Mouse (Mus musculus): Measurements from ENCODE around the gene Rasa2.
"Not testable (repeated sequence)": the region's sequence is repeated elsewhere in the genome, so short reads cannot be mapped to it uniquely, and the experiment has no call there.

Rasa2 gene

DNA sequence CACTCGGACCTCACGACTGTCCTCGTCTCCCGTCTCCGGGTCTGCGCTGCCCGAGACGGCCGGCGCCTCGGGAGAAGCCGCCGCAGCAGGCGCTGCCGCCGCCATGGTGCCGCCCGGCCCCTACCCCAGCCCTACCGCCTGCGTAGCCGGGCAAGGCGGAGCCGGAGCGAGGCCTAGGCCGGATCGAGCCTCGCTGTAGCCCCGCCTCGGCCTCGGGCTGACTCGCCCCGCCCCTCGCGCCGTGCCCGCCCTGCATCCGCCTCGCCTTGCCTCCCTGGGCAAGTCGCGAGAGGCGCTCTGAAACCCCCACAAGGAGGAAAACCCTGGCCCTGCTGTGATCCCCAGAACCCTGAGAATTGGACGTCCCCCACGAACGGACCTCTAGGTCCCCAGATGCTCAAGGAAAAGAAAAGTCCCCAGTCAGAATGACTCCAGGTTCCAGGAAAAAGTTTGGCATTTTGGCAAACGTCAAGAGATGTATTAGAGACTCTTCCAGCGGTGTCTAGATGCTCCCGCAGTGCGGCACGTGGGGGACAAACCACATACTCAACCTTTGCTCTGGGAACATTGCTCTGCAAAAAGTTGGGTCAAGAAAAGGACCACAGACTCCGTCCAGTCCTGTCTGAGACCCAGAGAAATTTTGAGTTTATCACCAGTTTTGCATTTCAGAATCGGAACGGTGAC, at the start of gene Rasa2:
Rasa2 (minus strand) TSS at position 229 of the 684 bp plus-strand sequence.
- peak; percentile 95 to 96 for DNase-seq

DNA sequence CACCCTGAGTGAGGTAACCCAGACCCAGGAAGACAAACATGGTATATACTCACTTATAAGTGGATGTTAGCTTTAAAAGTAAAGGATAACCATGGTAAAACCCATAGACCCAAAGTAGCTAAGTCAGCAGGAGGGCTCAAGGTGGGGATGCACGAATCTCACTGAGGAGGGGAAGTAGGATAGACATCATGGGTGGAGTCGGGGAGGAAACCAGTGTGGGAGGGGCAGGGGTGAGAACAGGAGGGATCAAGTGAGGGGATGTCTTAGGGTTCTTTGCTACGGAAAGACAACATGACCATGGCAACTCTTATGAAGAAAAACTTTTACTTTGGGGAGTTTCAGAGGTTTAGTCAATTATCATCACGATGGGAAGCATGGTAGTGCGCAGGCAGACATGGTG, 47.2 kb upstream of the Rasa2 start:
- no peak for DNase-seq

DNA sequence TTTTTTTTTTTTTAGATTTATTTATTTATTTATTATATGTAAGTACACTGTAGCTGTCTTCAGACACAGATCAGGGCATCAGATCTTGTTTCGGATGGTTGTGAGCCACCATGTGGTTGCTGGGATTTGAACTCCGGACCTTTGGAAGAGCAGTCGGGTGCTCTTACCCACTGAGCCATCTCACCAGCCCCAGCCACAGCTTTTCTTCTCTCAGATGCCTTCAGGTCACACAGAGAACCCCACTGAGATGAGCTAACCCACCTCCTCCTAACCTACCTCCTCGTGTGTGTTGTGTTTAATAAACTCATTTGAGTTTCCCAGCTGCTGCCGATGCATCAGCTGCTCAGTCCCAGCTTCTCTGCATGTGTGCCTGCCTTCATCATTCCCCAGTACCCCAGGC, 46.3 kb upstream of the Rasa2 start:
- DNase-seq = not testable (repeated sequence)

DNA sequence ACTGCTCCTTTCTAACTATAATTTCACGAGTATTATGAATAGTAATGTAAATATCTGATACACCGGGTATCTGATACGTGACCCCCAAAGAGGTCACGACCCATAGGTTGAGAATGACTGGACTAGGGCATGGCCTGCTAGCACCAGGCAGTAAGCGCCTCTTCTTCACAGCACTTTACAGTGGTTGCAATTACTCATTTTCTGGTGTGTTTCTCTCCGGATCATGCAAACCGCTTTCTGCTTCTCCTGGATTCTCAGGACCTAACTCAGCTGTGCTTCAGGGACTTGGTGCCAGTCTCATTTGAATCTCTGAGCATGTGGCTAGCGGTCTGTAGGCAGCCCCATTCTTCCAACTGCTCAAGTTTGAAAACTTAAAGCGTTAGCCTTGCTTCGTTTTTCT, 45.3 kb upstream of the Rasa2 start:
- no peak for DNase-seq

DNA sequence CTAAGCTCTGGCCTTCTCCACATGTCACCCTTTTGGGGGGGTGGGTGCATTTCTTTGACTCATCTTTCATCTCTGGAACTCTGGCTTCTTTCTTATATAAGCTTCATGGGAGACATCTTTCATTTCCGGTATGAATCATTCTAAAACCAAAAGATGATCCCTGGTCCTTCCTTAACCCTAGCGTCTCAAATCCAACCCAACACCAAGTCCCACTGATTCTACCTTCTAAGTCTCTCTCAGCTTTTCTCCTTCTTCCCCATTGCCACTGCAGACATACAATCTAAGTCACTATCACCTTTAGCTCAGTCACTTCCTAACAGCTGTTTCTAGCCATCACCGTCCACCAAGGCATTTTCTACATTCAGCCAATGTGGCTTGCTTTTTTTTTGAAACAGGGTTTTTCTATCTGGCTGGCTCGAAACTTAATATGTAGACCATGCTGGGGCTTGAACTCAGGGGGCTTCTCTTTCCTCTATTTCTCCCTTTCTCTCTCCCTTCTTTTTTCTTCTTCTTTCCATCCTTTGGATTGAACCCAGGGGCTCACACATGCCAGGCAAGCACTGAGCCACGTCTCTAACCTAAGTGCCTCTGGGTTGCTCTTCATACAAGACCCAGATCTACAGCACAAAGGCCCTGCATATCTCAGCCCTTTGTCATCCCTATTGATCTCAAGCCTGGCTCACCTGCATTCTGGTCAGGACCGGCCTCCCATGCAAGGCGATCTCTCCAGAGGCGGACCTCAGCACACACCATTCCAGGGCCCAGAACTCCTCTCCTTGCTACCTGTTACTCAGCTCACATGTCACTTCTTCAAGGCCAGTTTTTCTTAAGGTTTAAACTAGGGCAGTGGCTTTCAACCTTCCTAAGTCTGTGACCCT, 44.6 kb upstream of the Rasa2 start:
- no peak for DNase-seq

DNA sequence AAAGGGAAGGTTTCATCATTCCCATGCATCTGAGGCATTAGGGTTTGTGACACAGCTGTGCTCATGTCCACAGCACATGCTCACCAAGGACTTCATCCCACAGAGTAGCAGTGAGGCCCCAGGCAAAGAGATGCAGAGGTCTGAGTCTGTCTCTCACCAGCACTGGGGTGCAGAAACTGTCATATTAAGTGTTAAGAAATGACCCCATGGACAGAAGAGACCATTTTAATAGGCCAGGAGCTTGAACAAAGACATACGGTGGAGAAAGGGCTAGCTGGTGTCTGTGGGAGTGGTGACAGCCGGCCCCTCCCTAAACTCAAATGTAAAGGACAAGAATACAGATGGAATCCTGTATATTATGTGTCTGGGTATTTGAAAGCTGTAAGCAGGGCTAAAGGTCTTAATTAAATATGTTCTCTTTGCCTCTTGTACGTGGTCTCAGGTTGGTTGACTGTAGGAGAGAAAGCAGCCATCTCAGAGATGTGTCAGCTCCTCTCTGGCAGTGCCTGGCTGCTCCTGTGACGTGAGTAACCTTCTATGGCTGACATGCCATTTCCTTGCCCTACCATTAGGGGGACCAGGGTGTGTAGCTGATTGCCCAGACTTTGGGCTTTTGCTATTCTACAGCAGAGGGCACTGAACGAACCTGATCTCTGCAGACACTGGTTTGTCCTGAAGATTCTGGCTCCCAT, 43.8 kb upstream of the Rasa2 start:
- peak; percentile 38 to 74 for DNase-seq

DNA sequence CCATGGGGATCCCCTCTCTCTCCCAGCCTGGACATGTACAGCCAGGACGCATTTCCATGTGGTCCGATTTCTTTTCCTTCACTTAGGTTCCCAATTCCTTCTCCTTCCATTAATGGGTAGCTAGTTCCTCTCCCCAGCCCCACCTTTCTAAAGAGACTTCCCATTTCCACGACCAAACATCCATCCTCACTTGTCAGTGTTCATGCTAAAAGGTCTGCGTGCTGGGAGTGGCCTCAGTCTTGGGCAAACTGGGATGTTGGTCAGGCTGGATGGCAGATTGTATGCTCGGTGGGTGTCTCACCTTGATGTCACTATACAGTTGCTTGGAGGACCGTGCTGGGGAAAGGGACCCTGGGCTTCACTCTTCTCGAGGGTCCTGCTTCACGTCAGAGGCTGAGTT, 42.9 kb upstream of the Rasa2 start:
- DNase-seq = no peak

DNA sequence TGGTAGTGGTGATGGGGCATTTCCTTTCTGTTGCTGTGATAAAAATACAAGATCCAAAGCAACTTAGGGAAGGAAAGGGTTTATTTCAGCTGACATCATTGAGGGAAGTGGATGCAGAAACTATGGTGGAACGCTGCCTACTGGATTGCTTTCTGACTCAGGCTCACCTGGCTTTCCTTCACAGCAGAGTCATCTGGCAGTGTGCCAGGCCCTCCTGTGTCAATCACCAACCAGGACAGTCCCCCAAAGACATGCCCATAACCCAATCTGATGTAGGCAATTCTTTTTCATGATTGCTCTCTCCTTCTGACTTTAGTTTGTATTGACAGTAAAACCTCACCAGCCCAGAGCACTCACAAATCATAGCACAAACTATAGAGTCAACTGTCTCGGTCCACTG, 41.0 kb upstream of the Rasa2 start:
- no peak for DNase-seq

DNA sequence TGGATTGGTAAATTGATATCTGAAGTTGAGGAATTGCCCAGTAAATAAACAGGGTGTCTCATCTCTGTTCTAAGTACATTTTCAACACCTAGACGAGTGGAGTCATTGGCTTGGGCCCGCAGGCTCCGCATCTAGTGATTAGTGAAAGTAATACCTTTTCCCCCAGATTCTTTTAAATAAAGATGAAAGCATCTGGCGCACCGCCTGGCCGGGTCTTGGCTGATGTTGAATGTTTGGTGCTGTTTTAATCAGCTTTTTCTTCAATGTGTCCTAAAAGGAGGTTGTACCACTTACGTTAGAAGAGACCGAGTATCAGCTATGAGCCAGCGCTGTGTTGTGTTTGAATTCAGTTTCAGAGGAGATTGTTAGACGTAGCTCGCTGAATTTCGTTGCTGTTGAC, 39.8 kb upstream of the Rasa2 start:
- peak in 1 of 2 experiments; percentile 37 for DNase-seq

DNA sequence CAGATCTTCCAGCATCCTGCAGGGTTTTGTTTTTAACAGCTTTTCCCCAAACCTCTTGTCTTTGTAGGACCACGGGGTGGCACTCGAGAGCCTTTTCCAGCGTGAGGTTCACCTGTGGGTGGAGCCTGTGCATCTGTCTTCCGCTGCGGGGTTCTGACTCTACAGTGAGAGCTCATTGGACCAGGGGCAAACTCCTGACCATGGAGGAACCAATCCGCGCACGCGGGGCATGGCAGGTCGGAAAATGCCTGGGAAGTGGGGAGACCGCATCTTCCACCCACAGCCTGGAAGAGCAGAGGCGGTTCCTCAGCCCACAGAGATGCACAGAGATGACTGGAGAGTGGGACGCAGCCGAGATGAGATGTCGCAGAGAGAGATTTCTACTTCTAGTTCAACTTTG, 38.5 kb upstream of the Rasa2 start:
- peak; percentile 95 for DNase-seq

DNA sequence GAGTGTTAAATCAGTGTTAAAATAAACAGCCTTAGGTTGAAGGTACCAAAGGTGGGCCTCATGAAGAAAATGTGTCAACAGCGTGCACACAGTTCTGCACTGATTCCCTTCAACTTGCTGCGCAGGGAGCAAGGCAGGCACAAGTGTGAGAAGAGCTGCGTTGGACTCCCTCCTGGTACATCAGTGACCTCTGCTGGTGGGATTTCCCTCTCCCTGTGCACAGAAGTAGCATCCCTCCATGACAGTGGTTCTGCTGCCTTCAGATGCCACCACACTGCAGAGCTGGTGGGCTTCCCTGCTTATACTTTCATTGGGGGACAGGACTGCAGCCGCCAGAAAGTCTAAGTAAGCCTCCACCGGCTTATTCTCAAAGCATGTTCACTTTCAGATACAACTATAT, 37.2 kb upstream of the Rasa2 start:
- DNase-seq = peak; percentile 50 to 74

DNA sequence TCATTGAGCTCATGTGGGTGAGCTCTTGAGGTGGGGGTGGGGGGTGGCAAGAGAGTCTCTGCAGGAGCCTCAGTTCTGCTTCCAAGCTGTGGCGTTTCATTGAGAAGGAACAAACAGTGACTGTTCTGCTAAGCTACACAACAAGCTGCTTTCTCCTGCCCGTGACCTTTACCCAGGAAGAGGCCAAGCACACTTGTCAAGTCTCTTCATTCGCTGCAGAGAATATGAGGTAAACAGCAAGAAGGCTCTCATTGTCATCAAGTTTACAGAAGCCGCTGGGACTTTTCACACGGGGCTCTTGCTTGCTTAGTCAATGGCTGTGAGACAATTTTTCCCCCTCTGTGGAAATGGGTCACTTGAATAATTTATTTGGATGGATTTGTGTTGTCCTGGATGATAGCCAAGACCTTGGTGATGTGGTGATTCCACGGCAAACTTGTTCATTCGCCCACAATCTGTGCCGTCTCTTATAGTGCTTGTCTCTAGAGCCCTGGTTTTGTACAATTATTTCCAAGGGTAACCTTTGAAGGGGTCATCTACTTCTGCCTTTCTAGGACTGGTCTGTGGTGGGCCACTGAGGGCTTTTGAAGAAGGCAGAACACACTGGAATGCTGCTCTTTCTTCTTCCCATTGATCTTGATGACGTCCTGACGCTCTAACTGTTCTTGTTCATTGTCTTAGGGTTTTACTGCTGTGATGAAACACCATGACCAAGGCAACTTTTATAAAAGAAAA, 29.3 kb upstream of the Rasa2 start:
- DNase-seq = no peak

DNA sequence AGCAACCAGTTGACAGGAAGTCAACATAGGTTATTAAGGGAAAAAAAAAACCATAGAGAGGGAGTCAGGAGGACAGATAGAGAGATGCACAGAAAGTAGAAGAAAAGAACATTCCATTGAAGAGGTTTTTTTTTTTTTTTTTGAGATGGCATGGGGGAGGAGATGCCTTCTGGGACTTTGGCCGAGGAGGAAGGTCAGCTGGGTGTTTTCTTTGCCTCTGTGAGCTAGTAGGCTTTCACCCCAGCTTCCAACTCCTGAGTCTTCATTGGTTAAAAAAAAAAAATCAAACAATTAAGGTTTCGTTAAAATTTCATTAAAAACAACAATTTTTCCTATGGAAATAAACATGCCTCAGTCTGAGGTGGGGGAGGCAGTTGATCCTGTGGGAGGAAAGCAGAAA, 28.4 kb upstream of the Rasa2 start:
- no peak for DNase-seq

DNA sequence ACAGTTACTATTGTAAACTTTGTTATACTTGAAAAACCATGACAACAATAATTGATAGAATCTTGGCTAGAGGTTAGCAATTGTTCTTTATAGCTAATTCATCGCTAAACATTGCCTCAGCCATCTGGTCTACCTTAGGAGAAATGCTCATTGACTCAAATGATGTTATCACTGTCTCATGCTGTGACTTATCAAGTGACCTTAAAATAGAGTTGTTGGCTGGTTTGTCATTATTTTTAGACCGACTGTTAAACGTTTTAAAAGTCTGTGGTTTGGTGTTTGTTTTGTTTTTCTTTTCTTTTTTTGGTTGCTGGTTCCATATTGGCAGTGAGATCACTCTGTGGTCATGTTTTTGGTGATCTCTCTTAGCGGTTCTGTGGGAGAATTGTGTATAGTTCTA, 22.1 kb upstream of the Rasa2 start:
- DNase-seq = no peak

DNA sequence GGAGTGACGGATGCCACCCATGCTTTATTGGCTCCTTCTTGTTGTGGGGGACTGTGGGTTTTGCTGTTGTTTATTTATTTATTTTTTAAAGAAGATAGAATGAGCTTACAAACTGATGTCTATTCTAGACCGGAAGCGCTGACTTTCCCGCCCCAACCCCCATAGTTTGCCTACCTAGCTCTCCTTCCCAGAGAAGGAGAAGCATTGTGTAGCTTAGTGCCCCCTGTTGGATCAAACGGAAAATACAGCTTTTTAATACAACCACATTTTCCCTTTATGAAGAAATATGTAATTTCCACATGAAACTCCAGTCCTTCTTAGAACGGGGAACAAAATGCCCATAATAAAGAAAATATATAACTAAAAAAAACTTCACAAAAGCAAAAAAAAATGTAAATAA, 21.3 kb upstream of the Rasa2 start:
- DNase-seq = no peak

DNA sequence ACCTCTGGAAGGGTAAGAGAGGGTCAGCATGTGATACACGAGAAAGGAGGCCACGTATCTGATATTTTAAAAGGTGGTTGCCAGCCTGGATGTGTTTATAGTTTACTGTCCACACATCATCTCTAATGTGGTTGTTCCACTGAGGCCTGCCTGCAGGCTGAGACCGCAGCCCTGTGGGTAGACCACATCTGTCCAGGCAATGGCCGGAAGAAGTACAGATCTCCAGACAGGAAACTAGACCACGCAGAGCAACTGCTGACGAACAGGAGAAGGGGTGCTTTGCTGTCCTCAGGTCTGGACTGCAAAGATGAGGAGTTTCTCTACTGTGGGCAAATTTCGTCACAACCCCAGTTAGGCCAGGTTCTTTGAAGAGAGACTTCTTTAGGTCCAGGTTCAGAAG, 19.4 kb upstream of the Rasa2 start:
- DNase-seq = no peak

DNA sequence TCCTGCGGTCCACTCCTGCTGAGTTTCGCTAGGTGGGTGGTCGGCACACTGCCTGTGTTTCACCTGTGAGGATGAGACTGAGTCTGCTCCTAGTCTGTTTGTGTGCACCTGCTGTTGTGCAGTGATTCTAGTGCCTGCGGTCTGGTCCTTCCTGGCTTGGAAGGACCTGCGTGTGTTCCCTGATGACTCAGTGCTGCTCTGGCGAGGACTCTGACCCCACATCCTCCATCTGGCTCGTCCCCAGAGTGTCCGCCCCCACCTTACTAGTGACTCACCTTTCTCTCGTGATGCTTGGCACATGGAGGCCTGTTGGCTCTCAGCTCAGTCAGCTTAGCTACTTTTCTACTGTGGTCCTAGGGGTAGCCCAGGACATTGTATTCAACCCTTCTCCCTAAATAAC, 18.5 kb upstream of the Rasa2 start:
- DNase-seq = no peak

DNA sequence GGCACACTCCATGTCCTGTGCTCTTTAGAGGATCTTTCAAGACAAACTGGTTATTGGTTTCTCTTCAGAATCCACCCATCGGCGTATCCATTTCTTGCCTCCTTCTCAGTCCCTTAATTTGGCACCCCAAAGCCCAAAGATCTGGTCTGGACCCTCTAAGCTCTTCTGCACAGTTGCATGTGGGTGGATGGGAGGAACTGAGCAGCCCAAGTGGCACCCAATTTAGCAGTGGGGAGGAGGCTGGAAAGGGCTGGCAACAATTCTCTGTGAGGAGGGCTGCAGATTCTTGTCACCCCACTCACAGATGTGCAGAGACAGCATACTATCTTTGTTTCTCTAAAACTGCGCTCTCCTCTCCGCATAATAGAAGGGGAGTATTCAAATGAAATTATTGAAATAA, 17.9 kb upstream of the Rasa2 start:
- no peak for DNase-seq

DNA sequence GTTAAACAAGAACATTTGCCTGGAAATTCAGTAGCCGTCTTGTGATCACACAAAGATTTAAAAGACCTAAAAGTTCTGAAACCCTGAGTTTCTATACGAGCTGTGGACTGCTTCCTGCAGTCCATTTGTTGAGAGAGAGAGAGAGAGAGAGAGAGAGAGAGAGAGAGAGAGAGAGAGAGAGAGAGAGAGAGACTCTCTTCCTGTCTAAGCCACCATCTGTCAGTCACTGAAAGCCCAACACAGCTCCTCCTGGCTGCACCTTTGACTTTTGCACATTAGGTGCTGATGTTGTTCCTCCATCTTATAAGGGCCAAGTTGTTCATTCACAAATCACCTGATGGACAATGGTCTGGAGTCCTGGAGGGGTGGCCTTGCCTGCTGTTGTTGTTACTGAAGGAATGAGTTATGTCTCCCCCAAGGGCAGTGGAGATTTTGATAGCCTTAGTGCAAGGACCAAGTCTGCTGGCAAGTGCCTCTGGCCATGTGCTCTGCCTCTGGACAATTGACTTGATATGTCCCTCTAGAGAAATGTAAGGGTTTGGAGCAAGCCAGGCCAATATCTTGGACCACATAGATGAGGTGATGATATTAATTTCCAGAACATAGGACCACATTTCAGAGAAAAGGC, 15.4 kb upstream of the Rasa2 start:
- peak in 1 of 2 experiments; percentile 2 for DNase-seq

DNA sequence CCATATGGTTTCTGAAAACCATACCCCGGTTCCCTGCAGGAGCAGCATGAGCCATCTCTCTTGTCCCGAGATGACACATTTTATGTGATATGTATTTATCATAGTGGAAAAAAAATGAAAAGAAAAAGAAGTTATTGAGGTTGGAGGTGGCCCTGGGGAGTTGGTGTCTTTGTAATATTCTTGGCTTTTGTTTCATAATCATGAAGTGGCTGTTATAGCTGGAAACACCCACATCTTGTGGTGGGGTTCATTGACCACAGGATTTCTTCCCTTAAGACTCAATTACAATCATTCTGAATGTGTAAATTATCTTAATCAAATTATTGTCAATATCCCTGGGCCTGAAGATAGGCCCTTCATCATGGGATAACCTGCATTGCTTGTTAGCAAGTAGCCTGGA, 13.4 kb upstream of the Rasa2 start:
- no peak for DNase-seq

DNA sequence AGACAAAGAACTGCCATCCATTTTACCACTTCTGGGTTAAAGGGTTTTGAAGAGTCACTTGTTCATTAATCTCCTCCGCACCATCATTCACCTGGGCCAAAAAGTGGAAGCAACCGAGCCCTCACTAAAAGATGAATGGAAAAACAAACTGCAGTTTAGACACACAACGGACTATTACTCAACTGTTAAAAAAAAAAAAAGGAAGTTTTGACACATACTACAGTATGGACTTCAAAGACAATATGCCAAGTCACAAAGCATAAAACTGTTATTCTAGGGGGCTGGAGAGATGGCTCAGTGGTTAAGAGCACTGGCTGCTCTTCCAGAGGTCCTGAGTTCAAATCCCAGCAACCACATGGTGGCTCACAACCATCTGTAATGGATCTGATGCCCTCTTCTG, 12.6 kb upstream of the Rasa2 start:
- DNase-seq = peak in 1 of 2 experiments; percentile 3

DNA sequence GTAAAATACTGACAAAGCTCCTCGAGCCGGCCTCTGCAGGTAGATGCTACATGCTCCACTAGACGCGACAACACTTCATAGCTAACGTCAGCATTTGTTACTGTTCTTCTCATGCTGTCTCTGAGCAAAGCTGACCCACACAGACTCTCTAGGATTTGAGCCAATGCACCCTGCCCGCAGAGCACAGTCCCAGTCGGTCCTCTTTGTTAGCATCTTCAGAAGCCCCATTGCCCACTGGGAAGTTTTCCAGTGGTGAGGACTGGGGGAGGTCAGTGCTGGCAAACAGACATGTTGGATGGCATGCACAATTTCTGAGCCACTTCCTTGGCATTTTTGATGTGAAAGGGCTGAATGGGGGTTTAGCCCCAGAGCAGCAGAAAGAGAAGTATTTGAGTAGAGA, 8.0 kb upstream of the Rasa2 start:
- DNase-seq = no peak

DNA sequence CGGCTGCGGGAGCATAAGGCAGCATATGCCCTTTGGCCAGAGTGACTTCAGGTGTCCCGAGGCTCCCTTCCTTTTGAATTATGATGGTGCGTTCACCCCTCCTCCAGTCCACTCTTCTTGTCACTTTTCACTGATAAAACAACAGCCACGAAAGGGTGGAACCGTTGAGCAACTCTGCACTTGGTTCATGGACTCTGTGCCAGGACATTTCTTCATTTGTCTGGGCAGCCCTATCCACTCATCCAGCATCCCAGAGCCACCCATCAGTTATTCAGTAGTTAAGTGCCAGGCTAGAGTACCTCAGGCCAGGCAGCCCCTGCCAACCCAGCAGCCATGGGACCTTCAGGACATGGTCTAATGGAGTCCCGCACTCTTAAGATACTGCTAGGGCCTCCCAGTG, 7.1 kb upstream of the Rasa2 start:
- DNase-seq = no peak

Data from lung, postnatal 4 days (tissue).